Mouse (Mus musculus) MEL (cell line): ENCODE results near the gene Gm3404. TPM values are rescaled to one million over a fixed set of nuclear protein-coding genes. Genes with fewer than 3 reads are reported as not detected.

ENCODE experiments used
- DNase-seq: peaks from one replicate; pipeline ENCODE4 v3.0.0; 2011; ENCODE audit warnings: low read depth, low spot score
- H3K27ac ChIP-seq: 2 replicates; pipeline ENCODE4 v1.5.1; 2012; ENCODE audit warnings: low read depth, mild to moderate bottlenecking, control low read depth, low read length, moderate library complexity; ENCODE audit not compliant: control insufficient read depth
- H3K27me3 ChIP-seq, 2 experiments: fragments of 150-350 bp in 1 of 2; sonication (generic) in 1 of 2; 2 replicates each; pipeline ENCODE4 v1.6.1; 2012; ENCODE audit warnings: low read length in 2 of 2, mild to moderate bottlenecking in 2 of 2, improper control_type of control experiment in 1 of 2, moderate library complexity in 1 of 2; ENCODE audit not compliant: insufficient read depth in 2 of 2, control insufficient read depth in 1 of 2
- H3K36me3 ChIP-seq, 2 experiments: 2 replicates each; pipeline ENCODE4 v1.6.1; 2012 to 2014; ENCODE audit warnings: low read length in 2 of 2, improper control_type of control experiment in 1 of 2, inconsistent platforms in 1 of 2, mild to moderate bottlenecking in 1 of 2; ENCODE audit not compliant: insufficient read depth in 2 of 2, control insufficient read depth in 1 of 2
- H3K4me1 ChIP-seq, 2 experiments: fragments of 150-350 bp in 1 of 2; sonication (generic) in 1 of 2; 2 replicates each; pipeline ENCODE4 v1.6.1; 2012; ENCODE audit warnings: low read length in 2 of 2, improper control_type of control experiment in 1 of 2, mild to moderate bottlenecking in 1 of 2; ENCODE audit not compliant: insufficient read depth in 2 of 2, control insufficient read depth in 1 of 2
- H3K4me3 ChIP-seq, 2 experiments: fragments of 150-350 bp in 1 of 2; sonication (generic) in 1 of 2; 2 replicates each; pipeline ENCODE4 v1.5.1; 2012; ENCODE audit warnings: low read depth in 2 of 2, low read length in 2 of 2, mild to moderate bottlenecking in 2 of 2, moderate library complexity in 2 of 2, control low read depth in 1 of 2, improper control_type of control experiment in 1 of 2; ENCODE audit not compliant: control insufficient read depth in 1 of 2, insufficient read depth in 1 of 2
- H3K79me2 ChIP-seq: 2 replicates; pipeline ENCODE4 v1.6.1; 2012; ENCODE audit warnings: mild to moderate bottlenecking, low read length, moderate library complexity; ENCODE audit not compliant: control insufficient read depth, poor library complexity, insufficient read depth
- H3K9ac ChIP-seq: 2 replicates; pipeline ENCODE4 v1.6.1; 2012; ENCODE audit warnings: low read depth, mild to moderate bottlenecking, control low read depth, low read length, moderate library complexity; ENCODE audit not compliant: control insufficient read depth, poor library complexity, severe bottlenecking
- H3K9me3 ChIP-seq: fragments of 150-350 bp; sonication (generic); replicated peaks from 2 replicates; pipeline ENCODE4 v1.6.1; 2012; ENCODE audit warnings: mild to moderate bottlenecking, low read length, improper control_type of control experiment, moderate library complexity; ENCODE audit not compliant: insufficient read depth
- CHD2 ChIP-seq: IDR thresholded peaks from 2 replicates; pipeline ENCODE4 v1.6.1; 2011; ENCODE audit warnings: low read length, improper control_type of control experiment
- CTCF ChIP-seq, 3 experiments: IDR thresholded peaks in 2 of 3; conservative IDR thresholded peaks in 1 of 3; 2 replicates each; pipeline ENCODE4 v1.5.1; 2011 to 2012; ENCODE audit warnings: low read length in 3 of 3, low read depth in 2 of 3, mild to moderate bottlenecking in 2 of 3, improper control_type of control experiment in 1 of 3, inconsistent platforms in 1 of 3, mixed read lengths in 1 of 3, moderate library complexity in 1 of 3; ENCODE audit not compliant: control insufficient read depth in 1 of 3, insufficient read depth in 1 of 3, poor library complexity in 1 of 3, severe bottlenecking in 1 of 3
- MXI1 ChIP-seq: IDR thresholded peaks from 2 replicates; pipeline ENCODE4 v1.6.1; 2011; ENCODE audit warnings: mild to moderate bottlenecking, low read depth, low read length, improper control_type of control experiment
- RAD21 ChIP-seq: IDR thresholded peaks from 2 replicates; pipeline ENCODE4 v1.6.1; 2011; ENCODE audit warnings: mild to moderate bottlenecking, low read depth, low read length, improper control_type of control experiment
- SMC3 ChIP-seq: IDR thresholded peaks from 2 replicates; pipeline ENCODE4 v1.6.1; 2011; ENCODE audit warnings: low read depth, low read length, improper control_type of control experiment
- TCF12 ChIP-seq: IDR thresholded peaks from 2 replicates; pipeline ENCODE4 v1.6.1; 2014; ENCODE audit warnings: low read depth, mild to moderate bottlenecking, inconsistent platforms, low read length, improper control_type of control experiment, moderate library complexity
- USF1 ChIP-seq: IDR thresholded peaks from 2 replicates; pipeline ENCODE4 v1.6.1; 2014; ENCODE audit warnings: low read depth, mild to moderate bottlenecking, inconsistent platforms, low read length, improper control_type of control experiment, moderate library complexity
- USF2 ChIP-seq, 2 experiments: IDR thresholded peaks; 2 replicates each; pipeline ENCODE4 v1.6.1; 2011 to 2012; ENCODE audit warnings: improper control_type of control experiment in 2 of 2, low read length in 2 of 2, borderline replicate concordance in 1 of 2, inconsistent platforms in 1 of 2, low read depth in 1 of 2, mild to moderate bottlenecking in 1 of 2; ENCODE audit not compliant: insufficient read depth in 1 of 2
- polyA plus RNA-seq, 2 experiments: library from polyadenylated mRNA; stranded (reverse) in 1 of 2; unstranded in 1 of 2; fragments of >175 nt in 1 of 2; fragments of >200 nt in 1 of 2; gene quantifications; 2 replicates each; pipeline versions ENCODE4 v1.2.1 to v1.2.4; 2012; ENCODE audit warnings: low replicate concordance in 2 of 2, low read depth in 1 of 2; ENCODE audit not compliant: insufficient read length in 2 of 2, insufficient read depth in 1 of 2, missing spikeins in 1 of 2
- total RNA-seq: library from RNA; depleted of rRNA; stranded (reverse); fragments of 300-350 nt; gene quantifications from 2 replicates; pipeline ENCODE4 v1.2.3, GENCODE M21; 2012; rRNA removed

Gm3404 gene
- total and polyA plus RNA-seq, 3 experiments, result not detected

- Histone ChIP-seq H3K9me3 (no peaks in the 10 kb centered on the region), H3K9ac (no peak overlapping the region), H3K4me3 (no peak overlapping the region), H3K4me1 (no peaks in the 10 kb centered on the region), H3K36me3 (no peaks in the 10 kb centered on the region), H3K79me2 (no peaks in the 10 kb centered on the region), H3K27me3 (no peaks in the 10 kb centered on the region), H3K27ac (no peak overlapping the region)
- TF ChIP-seq SMC3, result 0 out of 2 replicates have a peak, but pooled peaks have one; percentile 17
- TF ChIP-seq USF2 (IDR thresholded peaks at IDR 0.05; ENCODE audit: borderline replicate concordance in 1 of 2, insufficient read depth in 1 of 2, low read depth in 1 of 2, low read length in 2 of 2), result no peak
- peak; percentile 6 for TF ChIP-seq RAD21
- no peak for TF ChIP-seq CHD2
- TF ChIP-seq TCF12, result no peak
- peak; percentile 49 to 65 (median 58) for TF ChIP-seq CTCF (IDR thresholded peaks at IDR 0.05 in 2 of 3, conservative IDR thresholded peaks at IDR 0.05 in 1 of 3; ENCODE audit: control insufficient read depth in 1 of 3, insufficient read depth in 1 of 3, low read depth in 2 of 3, low read length in 3 of 3, poor library complexity in 1 of 3, severe bottlenecking in 1 of 3)
- no peak for TF ChIP-seq MXI1
- TF ChIP-seq USF1, result no peak
- DNase-seq, result peak; percentile 35
Observed at GRCm38 (mm10) chr5:146576668-146577067, 51.1 kb downstream of the Gm3404 start.

Other genes starting within 250 kb of the Gm3404 start
- not detected in 2 replicates for gene Wasf3, start 140.8 kb upstream of the Gm3404 start, total RNA-seq
- gene Wasf3, start 140.8 kb upstream of the Gm3404 start, polyA plus RNA-seq, result not detected
- gene Gm6408, start 43.8 kb upstream of the Gm3404 start, total RNA-seq, result not detected in 2 replicates
- gene Gm6408, start 43.8 kb upstream of the Gm3404 start, polyA plus RNA-seq, result not detected
- not detected in 2 replicates for gene Gm6370, start 34.4 kb upstream of the Gm3404 start, total RNA-seq
- not detected for gene Gm6370, start 34.4 kb upstream of the Gm3404 start, polyA plus RNA-seq
- gene 4930449I24Rik, start 23.4 kb upstream of the Gm3404 start, total RNA-seq, result not detected in 2 replicates
- not detected for gene 4930449I24Rik, start 23.4 kb upstream of the Gm3404 start, polyA plus RNA-seq
- not detected in 2 replicates for gene Gm3402, start 11.7 kb upstream of the Gm3404 start, total RNA-seq
- not detected for gene Gm3402, start 11.7 kb upstream of the Gm3404 start, polyA plus RNA-seq
- gene Gm3409, start 11.8 kb downstream of the Gm3404 start, total RNA-seq, result not detected in 2 replicates
- gene Gm3409, start 11.8 kb downstream of the Gm3404 start, polyA plus RNA-seq, result not detected
- gene Gm3415, start 30.3 kb downstream of the Gm3404 start, total RNA-seq, result not detected in 2 replicates
- gene Gm3415, start 30.3 kb downstream of the Gm3404 start, polyA plus RNA-seq, result not detected
- gene Gpr12, start 59.4 kb downstream of the Gm3404 start, total RNA-seq, result not detected in 2 replicates
- not detected for gene Gpr12, start 59.4 kb downstream of the Gm3404 start, polyA plus RNA-seq